Mouse (Mus musculus) CH12.LX (cell line): ENCODE results near the gene Ndufaf7. TPM values are rescaled to one million over a fixed set of nuclear protein-coding genes. Genes with fewer than 3 reads are reported as not detected.

Experiments used
- DNase-seq: peaks from one replicate; pipeline ENCODE4 v3.0.0-alpha.2; 2013; ENCODE audit errors: extremely low read depth
- H3K27ac ChIP-seq: 2 replicates; pipeline ENCODE4 v1.5.1; 2012; ENCODE audit warnings: low read depth, mild to moderate bottlenecking, control low read depth, moderate library complexity; ENCODE audit not compliant: insufficient read depth
- H3K27me3 ChIP-seq: replicated peaks from 2 replicates; pipeline ENCODE3; 2012; ENCODE audit warnings: inconsistent platforms
- H3K36me3 ChIP-seq, 2 experiments: replicated peaks in 1 of 2; 2 replicates each; pipeline versions ENCODE3 to v1.6.1; 2012; ENCODE audit warnings: inconsistent platforms in 1 of 2, low read length in 1 of 2, mild to moderate bottlenecking in 1 of 2, mixed read lengths in 1 of 2, moderate library complexity in 1 of 2; ENCODE audit not compliant: control insufficient read depth in 1 of 2, insufficient read depth in 1 of 2
- H3K4me1 ChIP-seq, 2 experiments: 2 replicates each; pipeline ENCODE4 v1.6.1; 2012; ENCODE audit warnings: inconsistent platforms in 1 of 2, moderate library complexity in 1 of 2; ENCODE audit not compliant: insufficient read depth in 2 of 2, control insufficient read depth in 1 of 2
- H3K4me2 ChIP-seq: 2 replicates; pipeline ENCODE4 v1.6.1; 2012; ENCODE audit warnings: low read depth, mild to moderate bottlenecking, control low read depth; ENCODE audit not compliant: poor library complexity, insufficient read depth, severe bottlenecking
- H3K4me3 ChIP-seq, 3 experiments: fragments of 150-350 bp in 1 of 3; sonication (generic) in 1 of 3; replicated peaks in 1 of 3; 2 replicates each; pipeline versions ENCODE3 to v1.5.1; 2011 to 2012; ENCODE audit warnings: low read depth in 2 of 3, low read length in 2 of 3, mild to moderate bottlenecking in 2 of 3, moderate library complexity in 2 of 3, control low read depth in 1 of 3, improper control_type of control experiment in 1 of 3, inconsistent platforms in 1 of 3, mixed read lengths in 1 of 3; ENCODE audit not compliant: poor library complexity in 1 of 3
- H3K79me2 ChIP-seq: replicated peaks from 2 replicates; pipeline ENCODE4 v1.6.1; 2012; ENCODE audit warnings: mild to moderate bottlenecking, moderate library complexity; ENCODE audit not compliant: control insufficient read depth, poor library complexity, insufficient read depth, severe bottlenecking; ENCODE audit errors: extremely low read depth
- H3K9ac ChIP-seq: 2 replicates; pipeline ENCODE4 v1.6.1; 2012; ENCODE audit warnings: low read depth, mild to moderate bottlenecking, control low read depth, moderate library complexity; ENCODE audit not compliant: insufficient read depth
- H3K9me3 ChIP-seq: replicated peaks from 2 replicates; pipeline ENCODE3; 2012; ENCODE audit warnings: low read length, inconsistent platforms, mixed read lengths
- BHLHE40 ChIP-seq: IDR thresholded peaks from 2 replicates; pipeline ENCODE4 v1.6.1; 2011; ENCODE audit warnings: mild to moderate bottlenecking, low read depth, low read length, improper control_type of control experiment
- CHD1 ChIP-seq: IDR thresholded peaks from 2 replicates; pipeline ENCODE4 v1.6.1; 2012; ENCODE audit warnings: low read depth, low read length, improper control_type of control experiment, inconsistent platforms
- CHD2 ChIP-seq: IDR thresholded peaks from 2 replicates; pipeline ENCODE4 v1.6.1; 2011; ENCODE audit warnings: low read length, improper control_type of control experiment
- CTCF ChIP-seq, 2 experiments: IDR thresholded peaks in 1 of 2; conservative IDR thresholded peaks in 1 of 2; 2 replicates each; pipeline ENCODE4 v1.5.1; 2011 to 2012; ENCODE audit warnings: low read depth in 2 of 2, low read length in 2 of 2, improper control_type of control experiment in 1 of 2, inconsistent platforms in 1 of 2, mild to moderate bottlenecking in 1 of 2, moderate library complexity in 1 of 2
- E2F4 ChIP-seq: IDR thresholded peaks from 2 replicates; pipeline ENCODE4 v1.6.1; 2011; ENCODE audit warnings: low read depth, low read length, improper control_type of control experiment; ENCODE audit not compliant: insufficient replicate concordance
- ELF1 ChIP-seq: IDR thresholded peaks from 2 replicates; pipeline ENCODE4 v1.6.1; 2014; ENCODE audit warnings: low read depth, mild to moderate bottlenecking, inconsistent platforms, low read length, improper control_type of control experiment
- EP300 ChIP-seq: IDR thresholded peaks from 2 replicates; pipeline ENCODE4 v1.6.1; 2011; ENCODE audit warnings: low read length, improper control_type of control experiment
- ETS1 ChIP-seq: conservative IDR thresholded peaks from 2 replicates; pipeline ENCODE4 v1.6.1; 2012; ENCODE audit warnings: low read depth, mild to moderate bottlenecking, inconsistent platforms, low read length, improper control_type of control experiment, moderate library complexity
- GABPA ChIP-seq: IDR thresholded peaks from 2 replicates; pipeline ENCODE4 v1.6.1; 2012; ENCODE audit warnings: low read depth, low read length, improper control_type of control experiment, inconsistent platforms; ENCODE audit not compliant: insufficient replicate concordance
- HCFC1 ChIP-seq: IDR thresholded peaks from 2 replicates; pipeline ENCODE4 v1.6.1; 2012; ENCODE audit warnings: low read depth, mild to moderate bottlenecking, inconsistent platforms, low read length, improper control_type of control experiment
- IRF4 ChIP-seq: IDR thresholded peaks from 2 replicates; pipeline ENCODE4 v1.6.1; 2014; ENCODE audit warnings: low read depth, mild to moderate bottlenecking, inconsistent platforms, low read length, improper control_type of control experiment
- JUN ChIP-seq: IDR thresholded peaks from 2 replicates; pipeline ENCODE4 v1.6.1; 2011; ENCODE audit warnings: low read depth, mild to moderate bottlenecking, low read length, improper control_type of control experiment, moderate library complexity; ENCODE audit not compliant: insufficient read depth
- JUND ChIP-seq: conservative IDR thresholded peaks from 2 replicates; pipeline ENCODE4 v1.6.1; 2011; ENCODE audit warnings: low read depth, low read length, improper control_type of control experiment
- KAT2A ChIP-seq: IDR thresholded peaks from 2 replicates; pipeline ENCODE4 v1.6.1; 2012; ENCODE audit warnings: low read length, improper control_type of control experiment, inconsistent platforms; ENCODE audit not compliant: insufficient replicate concordance
- MAFK ChIP-seq: IDR thresholded peaks from 2 replicates; pipeline ENCODE4 v1.6.1; 2011; ENCODE audit warnings: low read length, improper control_type of control experiment; ENCODE audit not compliant: insufficient replicate concordance
- MAX ChIP-seq: IDR thresholded peaks from 2 replicates; pipeline ENCODE4 v1.6.1; 2011; ENCODE audit warnings: low read length, improper control_type of control experiment
- MAZ ChIP-seq: IDR thresholded peaks from 2 replicates; pipeline ENCODE4 v1.6.1; 2012; ENCODE audit warnings: low read depth, mild to moderate bottlenecking, inconsistent platforms, low read length, improper control_type of control experiment, moderate library complexity
- MEF2A ChIP-seq: IDR thresholded peaks from 2 replicates; pipeline ENCODE4 v1.6.1; 2014; ENCODE audit warnings: low read depth, mild to moderate bottlenecking, inconsistent platforms, low read length, improper control_type of control experiment, borderline replicate concordance
- MXI1 ChIP-seq: IDR thresholded peaks from 2 replicates; pipeline ENCODE4 v1.6.1; 2011; ENCODE audit warnings: mild to moderate bottlenecking, low read depth, low read length, improper control_type of control experiment
- MYC ChIP-seq: IDR thresholded peaks from 2 replicates; pipeline ENCODE4 v1.6.1; 2011; ENCODE audit warnings: low read depth, mild to moderate bottlenecking, improper control_type of control experiment, low read length
- NELFE ChIP-seq: IDR thresholded peaks from 2 replicates; pipeline ENCODE4 v1.6.1; 2011; ENCODE audit warnings: low read depth, low read length, improper control_type of control experiment
- NRF1 ChIP-seq: IDR thresholded peaks from 2 replicates; pipeline ENCODE4 v1.6.1; 2014; ENCODE audit warnings: low read depth, mild to moderate bottlenecking, inconsistent platforms, low read length, improper control_type of control experiment, moderate library complexity
- PAX5 ChIP-seq: IDR thresholded peaks from 2 replicates; pipeline ENCODE4 v1.6.1; 2012; ENCODE audit warnings: low read length, inconsistent platforms, mixed read lengths
- POLR2A ChIP-seq: IDR thresholded peaks from 2 replicates; pipeline ENCODE4 v1.6.1; 2011; ENCODE audit warnings: low read depth, mild to moderate bottlenecking, improper control_type of control experiment, low read length
- POLR2AphosphoS2 ChIP-seq: IDR thresholded peaks from 2 replicates; pipeline ENCODE4 v1.6.1; 2011; ENCODE audit warnings: low read depth, low read length, improper control_type of control experiment
- RAD21 ChIP-seq: IDR thresholded peaks from 2 replicates; pipeline ENCODE4 v1.6.1; 2011; ENCODE audit warnings: low read depth, mild to moderate bottlenecking, low read length, improper control_type of control experiment, moderate library complexity
- RCOR1 ChIP-seq: conservative IDR thresholded peaks from 2 replicates; pipeline ENCODE4 v1.6.1; 2012; ENCODE audit warnings: low read depth, mild to moderate bottlenecking, inconsistent platforms, low read length, improper control_type of control experiment
- SIN3A ChIP-seq: IDR thresholded peaks from 2 replicates; pipeline ENCODE4 v1.6.1; 2012; ENCODE audit warnings: low read length, improper control_type of control experiment, inconsistent platforms
- SMC3 ChIP-seq: IDR thresholded peaks from 2 replicates; pipeline ENCODE4 v1.6.1; 2011; ENCODE audit warnings: low read depth, low read length, improper control_type of control experiment
- TBP ChIP-seq: conservative IDR thresholded peaks from 2 replicates; pipeline ENCODE4 v1.6.1; 2011; ENCODE audit warnings: low read depth, low read length, improper control_type of control experiment
- TCF12 ChIP-seq: IDR thresholded peaks from 2 replicates; pipeline ENCODE4 v1.6.1; 2014; ENCODE audit warnings: low read depth, mild to moderate bottlenecking, inconsistent platforms, low read length, improper control_type of control experiment
- UBTF ChIP-seq: IDR thresholded peaks from 2 replicates; pipeline ENCODE4 v1.6.1; 2012; ENCODE audit warnings: low read depth, mild to moderate bottlenecking, inconsistent platforms, low read length, improper control_type of control experiment, moderate library complexity
- USF1 ChIP-seq: IDR thresholded peaks from 2 replicates; pipeline ENCODE4 v1.6.1; 2014; ENCODE audit warnings: low read depth, mild to moderate bottlenecking, inconsistent platforms, low read length, improper control_type of control experiment
- USF2 ChIP-seq: conservative IDR thresholded peaks from 2 replicates; pipeline ENCODE4 v1.6.1; 2011; ENCODE audit warnings: low read depth, low read length, improper control_type of control experiment
- ZC3H11A ChIP-seq: IDR thresholded peaks from 2 replicates; pipeline ENCODE4 v1.6.1; 2012; ENCODE audit warnings: low read depth, mild to moderate bottlenecking, inconsistent platforms, low read length, improper control_type of control experiment
- ZKSCAN1 ChIP-seq: IDR thresholded peaks from 2 replicates; pipeline ENCODE4 v1.6.1; 2012; ENCODE audit warnings: low read depth, inconsistent platforms, low read length, improper control_type of control experiment, borderline replicate concordance
- ZMIZ1 ChIP-seq: IDR thresholded peaks from 2 replicates; pipeline ENCODE4 v1.6.1; 2012; ENCODE audit warnings: low read depth, mild to moderate bottlenecking, inconsistent platforms, low read length, improper control_type of control experiment
- ZNF384 ChIP-seq: IDR thresholded peaks from 2 replicates; pipeline ENCODE4 v1.6.1; 2012; ENCODE audit warnings: low read depth, low read length, improper control_type of control experiment, inconsistent platforms
- dilution Hi-C: fragments of 300-500 bp; cut with MboI; formaldehyde crosslinking; loops from 2 replicates; pipeline ENCODE4 v1.14.3; 2020; ENCODE audit warnings: low sequenced_read_pairs; ENCODE audit not compliant: extremely low pct_unique_long_range_greater_than_20kb, extremely low pct_ligation_motif_present
- in situ Hi-C: fragments of 300-500 bp; cut with MboI; formaldehyde crosslinking; loops from 3 replicates; pipeline ENCODE4 v1.14.3; 2019; ENCODE audit warnings: low sequenced_read_pairs, low pct_ligation_motif_present, low pct_unique_long_range_greater_than_20kb, mixed read lengths
- polyA plus RNA-seq: library from polyadenylated mRNA; unstranded; fragments of >175 nt; gene quantifications from 2 replicates; pipeline ENCODE4 v1.2.1, GENCODE M21; 2012; ENCODE audit warnings: low read depth; ENCODE audit not compliant: insufficient read length
- total RNA-seq, 2 experiments: library from RNA; depleted of rRNA; stranded (reverse); fragments of 300-350 nt in 1 of 2; fragments of >200 nt in 1 of 2; gene quantifications; 2 replicates each; pipeline ENCODE4 v1.2.3; 2012 to 2014

Gene Ndufaf7
- total and polyA plus RNA-seq, 3 experiments = 41.7 to 54.1 (median 42.4) TPM

DNA sequence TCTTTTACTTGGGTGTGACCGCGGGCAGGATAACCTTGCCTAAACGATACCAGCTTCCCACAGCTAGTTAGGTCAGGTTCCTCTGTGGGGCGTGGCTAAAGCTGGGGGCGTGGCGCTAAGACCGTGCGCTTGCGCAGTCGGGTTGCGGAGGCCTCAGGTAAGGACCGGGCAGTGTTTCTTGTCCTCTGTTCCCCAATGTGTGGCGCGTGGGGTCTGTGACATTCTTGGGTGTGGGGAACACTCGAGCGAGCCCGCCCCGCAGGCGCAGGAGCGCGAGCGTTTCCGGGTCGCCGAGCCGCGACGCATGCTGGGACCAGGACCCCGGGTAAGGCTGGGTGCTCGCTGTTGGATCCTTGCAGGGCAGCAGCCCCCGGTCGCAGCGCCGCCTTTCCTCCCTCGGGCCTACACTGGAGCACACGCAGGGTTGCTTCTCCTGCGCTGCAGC, 20.5 kb upstream of the Ndufaf7 start, which contains the start of gene Cebpzos:
Gene Cebpzos (plus strand): TSS at position 132 of the 445 bp plus-strand sequence.
- Histone ChIP-seq H3K4me2 (peak within 1 kb of the TSS; percentile 76), H3K36me3 (peaks cover 27 to 33% of the 10 kb centered on the region in 2 experiments), H3K27ac (peak within 1 kb of the TSS; percentile 56), H3K9ac (peak within 1 kb of the TSS; percentile 76), H3K9me3 (no peaks in the 10 kb centered on the region), H3K4me3 (peak within 1 kb of the TSS; percentile 74 to 91 (median 84)), H3K79me2 (no peaks in the 10 kb centered on the region), H3K4me1 (peaks cover 2 to 17% of the 10 kb centered on the region in 2 experiments; a peak in 2 of 4 replicates), H3K27me3 (no peaks in the 10 kb centered on the region)
- in situ Hi-C loops (loop anchor here (5.0 kb wide), 1 partner anchor 34 kb away; the partner anchor contains the start of gene Eif2ak2), dilution Hi-C loops (no loop called here)
- TF ChIP-seq SMC3 (no peak), NRF1 (peak; percentile 91), UBTF (no peak), PAX5 (no peak), NELFE (peak; percentile 89), MAX (peak; percentile 85), MEF2A (0 out of 2 replicates have a peak, but pooled peaks have one; percentile 43), BHLHE40 (peak; percentile 6; the same call in 1 of the 2 replicates), CHD2 (peak; percentile 38; the same call in 1 of the 2 replicates), TCF12 (peak; percentile 66; the same call in 1 of the 2 replicates), MXI1 (peak; percentile 64; the same call in 1 of the 2 replicates), IRF4 (no peak), ZNF384 (no peak), POLR2AphosphoS2 (peak; percentile 71; the same call in 1 of the 2 replicates), POLR2A (peak; percentile 77), ELF1 (peak; percentile 90), CHD1 (no peak), ZMIZ1 (peak; percentile 61), CTCF (conservative IDR thresholded peaks at IDR 0.05 in 1 of 2, IDR thresholded peaks at IDR 0.05 in 1 of 2; ENCODE audit: low read depth in 2 of 2, low read length in 2 of 2) (no peak), MAZ (no peak), RAD21 (no peak), MYC (no peak), ZC3H11A (no peak), ZKSCAN1 (no peak), KAT2A (peak; percentile 69; the same call in 1 of the 2 replicates), HCFC1 (peak; percentile 83), TBP (0 out of 2 replicates have a peak, but pooled peaks have one; percentile 9), E2F4 (no peak), ETS1 (no peak), USF2 (no peak), SIN3A (peak; percentile 60; the same call in 1 of the 2 replicates), JUND (no peak), MAFK (no peak), GABPA (no peak; the same call in 1 of the 2 replicates), JUN (no peak), EP300 (no peak), USF1 (no peak), RCOR1 (no peak)
- peak; percentile 88 for DNase-seq
